Mouse (Mus musculus): ENCODE measurements around the gene Styx. TPM values are rescaled to one million over a fixed set of nuclear protein-coding genes. Genes with fewer than 3 reads are reported as not detected.
"Not testable (repeated sequence)": the region's sequence is repeated elsewhere in the genome, so short reads cannot be mapped to it uniquely, and the experiment has no call there.

The Styx gene
- polyA plus RNA-seq, 2 experiments: 3.8 to 15.5 TPM

GRCm38 (mm10) chr14:45462374-45462773 is 111.5 kb downstream of the Styx start:
- Histone ChIP-seq H3K9ac (replicated peaks) (no peak overlapping the region), H3K36me3 (replicated peaks; ENCODE audit: control insufficient read depth, insufficient read depth, low read depth) (no peaks in the 10 kb centered on the region), H3K27me3 (ENCODE audit: control insufficient read depth, insufficient read depth, low read length) (no peaks in the 10 kb centered on the region), H3K4me3 (ENCODE audit: insufficient read depth in 1 of 2, low read depth in 2 of 2, low read length in 2 of 2) (no peak overlapping the region), H3K4me2 (ENCODE audit: low read depth) (no peak overlapping the region), H3K4me1 (replicated peaks; ENCODE audit: control insufficient read depth in 2 of 2, insufficient read depth in 2 of 2, low read length in 1 of 2) (no peaks in the 10 kb centered on the region; a peak in 1 of 4 replicates), H3K27ac (no peak overlapping the region), H3K9me3 (ENCODE audit: control insufficient read depth, low read length) (no peaks in the 10 kb centered on the region)
- no peak for DNase-seq (ENCODE audit: low read depth in 3 of 3, low spot score in 3 of 3)
- 59% methylated on average over 6 of the region's 6 CpGs for WGBS (ENCODE audit: insufficient replicate concordance)
- TF ChIP-seq CTCF (IDR thresholded peaks at IDR 0.05; ENCODE audit: low read depth): no peak
- no peak for TF ChIP-seq EP300 (IDR thresholded peaks at IDR 0.05; ENCODE audit: low read depth)
- ATAC-seq (ENCODE audit: insufficient read depth): no peak

GRCm38 (mm10) chr14:45462875-45463475 is 112.1 kb downstream of the Styx start:
- H3K9ac ChIP-seq (replicated peaks): no peak overlapping the region
- no peaks in the 10 kb centered on the region; a peak in 1 of 4 replicates for H3K4me1 ChIP-seq (replicated peaks; ENCODE audit: control insufficient read depth in 2 of 2, insufficient read depth in 2 of 2, low read length in 1 of 2)
- no peak overlapping the region for H3K4me2 ChIP-seq (ENCODE audit: low read depth)
- no peak for DNase-seq (ENCODE audit: low read depth in 3 of 3, low spot score in 3 of 3)
- H3K27ac ChIP-seq: no peak overlapping the region
- no peaks in the 10 kb centered on the region for H3K36me3 ChIP-seq (replicated peaks; ENCODE audit: control insufficient read depth, insufficient read depth, low read depth)
- no peak for TF ChIP-seq CTCF (IDR thresholded peaks at IDR 0.05; ENCODE audit: low read depth)
- TF ChIP-seq EP300 (IDR thresholded peaks at IDR 0.05; ENCODE audit: low read depth): no peak
- WGBS (ENCODE audit: insufficient replicate concordance): 65% methylated on average over 10 of the region's 10 CpGs
- no peak overlapping the region for H3K4me3 ChIP-seq (ENCODE audit: insufficient read depth in 1 of 2, low read depth in 2 of 2, low read length in 2 of 2)
- no peaks in the 10 kb centered on the region for H3K27me3 ChIP-seq (ENCODE audit: control insufficient read depth, insufficient read depth, low read length)
- no peaks in the 10 kb centered on the region for H3K9me3 ChIP-seq (ENCODE audit: control insufficient read depth, low read length)
- no peak for ATAC-seq (ENCODE audit: insufficient read depth)

- DNase-seq (ENCODE audit: low read depth in 3 of 3, low spot score in 3 of 3) (no peak), ATAC-seq (ENCODE audit: insufficient read depth) (no peak)
- Histone ChIP-seq H3K36me3 (replicated peaks; ENCODE audit: control insufficient read depth, insufficient read depth, low read depth) (no peaks in the 10 kb centered on the region), H3K9me3 (ENCODE audit: control insufficient read depth, low read length) (no peaks in the 10 kb centered on the region), H3K27me3 (ENCODE audit: control insufficient read depth, insufficient read depth, low read length) (no peaks in the 10 kb centered on the region), H3K4me3 (ENCODE audit: insufficient read depth in 1 of 2, low read depth in 2 of 2, low read length in 2 of 2) (no peak overlapping the region), H3K27ac (no peak overlapping the region), H3K4me1 (replicated peaks; ENCODE audit: control insufficient read depth in 2 of 2, insufficient read depth in 2 of 2, low read length in 1 of 2) (no peaks in the 10 kb centered on the region; a peak in 1 of 4 replicates), H3K4me2 (ENCODE audit: low read depth) (no peak overlapping the region), H3K9ac (replicated peaks) (no peak overlapping the region)
- TF ChIP-seq CTCF (IDR thresholded peaks at IDR 0.05; ENCODE audit: low read depth) (no peak), EP300 (IDR thresholded peaks at IDR 0.05; ENCODE audit: low read depth) (no peak)
- WGBS (ENCODE audit: insufficient replicate concordance): 31% methylated on average over 10 of the region's 10 CpGs
Observed at GRCm38 (mm10) chr14:45463599-45463998, 112.7 kb downstream of the Styx start.

GRCm38 (mm10) chr14:45464036-45465035 is 113.4 kb downstream of the Styx start:
- 63% methylated on average over 19 of the region's 19 CpGs for WGBS (ENCODE audit: insufficient replicate concordance)
- TF ChIP-seq EP300 (IDR thresholded peaks at IDR 0.05; ENCODE audit: low read depth): no peak
- no peak for TF ChIP-seq CTCF (IDR thresholded peaks at IDR 0.05; ENCODE audit: low read depth)
- ATAC-seq (ENCODE audit: insufficient read depth) (no peak), DNase-seq (ENCODE audit: low read depth in 3 of 3, low spot score in 3 of 3) (no peak)
- no peak overlapping the region for H3K9ac ChIP-seq (replicated peaks)
- no peaks in the 10 kb centered on the region for H3K27me3 ChIP-seq (ENCODE audit: control insufficient read depth, insufficient read depth, low read length)
- H3K4me3 ChIP-seq (ENCODE audit: insufficient read depth in 1 of 2, low read depth in 2 of 2, low read length in 2 of 2): no peak overlapping the region
- H3K4me1 ChIP-seq (replicated peaks; ENCODE audit: control insufficient read depth in 2 of 2, insufficient read depth in 2 of 2, low read length in 1 of 2): no peaks in the 10 kb centered on the region; a peak in 1 of 4 replicates
- no peak overlapping the region for H3K27ac ChIP-seq
- no peaks in the 10 kb centered on the region for H3K9me3 ChIP-seq (ENCODE audit: control insufficient read depth, low read length)
- no peak overlapping the region for H3K4me2 ChIP-seq (ENCODE audit: low read depth)
- H3K36me3 ChIP-seq (replicated peaks; ENCODE audit: control insufficient read depth, insufficient read depth, low read depth): no peaks in the 10 kb centered on the region

- H3K4me3 ChIP-seq (ENCODE audit: insufficient read depth in 1 of 2, low read depth in 2 of 2, low read length in 2 of 2); H3K27me3 ChIP-seq (ENCODE audit: control insufficient read depth, insufficient read depth, low read length); ATAC-seq (ENCODE audit: insufficient read depth); H3K9me3 ChIP-seq (ENCODE audit: control insufficient read depth, low read length); H3K36me3 ChIP-seq (replicated peaks; ENCODE audit: control insufficient read depth, insufficient read depth, low read depth); H3K4me2 ChIP-seq (ENCODE audit: low read depth); H3K27ac ChIP-seq; H3K9ac ChIP-seq (replicated peaks); DNase-seq (ENCODE audit: low read depth in 3 of 3, low spot score in 3 of 3); H3K4me1 ChIP-seq (replicated peaks; ENCODE audit: control insufficient read depth in 2 of 2, insufficient read depth in 2 of 2, low read length in 1 of 2): not testable (repeated sequence)
- WGBS (ENCODE audit: insufficient replicate concordance): 67% methylated on average over 8 of the region's 8 CpGs
Observed at GRCm38 (mm10) chr14:45466371-45466770, 115.5 kb downstream of the Styx start.
